Mouse (Mus musculus) T-helper 1 cell (primary cell): Measurements from ENCODE around the gene Cep83.
"Not testable (repeated sequence)": the region's sequence is repeated elsewhere in the genome, so short reads cannot be mapped to it uniquely, and the experiment has no call there.

Experiments
- in situ Hi-C: fragments of 300-600 bp; cut with MboI, MseI; formaldehyde crosslinking; loops from one replicate; pipeline ENCODE4 v1.15.1; 2025; ENCODE audit warnings: high pct_unique_total_duplicates

Cep83 gene

GRCm38 (mm10) chr10:94688420-94689175 lies at the start of gene Cep83:
TSS of gene Cep83 (plus strand) at chr10:94688654.
- in situ Hi-C loops = loop anchor here (5.0 kb wide), 1 partner anchor 269 kb away; no protein-coding TSS in a partner anchor

GRCm38 (mm10) chr10:94639281-94639680 lies 49.2 kb upstream of the Cep83 start:
- in situ Hi-C loops = no loop called here

GRCm38 (mm10) chr10:94640067-94640466 lies 48.4 kb upstream of the Cep83 start:
- in situ Hi-C loops = no loop called here

GRCm38 (mm10) chr10:94664036-94664435 lies 24.4 kb upstream of the Cep83 start:
- in situ Hi-C loops = no loop called here

GRCm38 (mm10) chr10:94664455-94664854 lies 24.0 kb upstream of the Cep83 start:
- in situ Hi-C loops = no loop called here

GRCm38 (mm10) chr10:94668147-94668546 lies 20.3 kb upstream of the Cep83 start:
- in situ Hi-C loops = no loop called here

- in situ Hi-C loops = loop anchor here (5.0 kb wide), 1 partner anchor 269 kb away; no protein-coding TSS in a partner anchor
Measured at GRCm38 (mm10) chr10:94687801-94688419, 544 bp upstream of the Cep83 start.

- in situ Hi-C loops = loop anchor here (5.0 kb wide), 1 partner anchor 268 kb away; no protein-coding TSS in a partner anchor
Measured at GRCm38 (mm10) chr10:94689176-94689510, 689 bp downstream of the Cep83 start.

GRCm38 (mm10) chr10:94690376-94690775 lies 1.9 kb downstream of the Cep83 start:
- in situ Hi-C loops = no loop called here

GRCm38 (mm10) chr10:94692163-94692562 lies 3.7 kb downstream of the Cep83 start:
- in situ Hi-C loops = no loop called here

GRCm38 (mm10) chr10:94705643-94706258 lies 17.3 kb downstream of the Cep83 start:
- in situ Hi-C loops = no loop called here

GRCm38 (mm10) chr10:94706695-94707094 lies 18.2 kb downstream of the Cep83 start:
- in situ Hi-C loops = no loop called here

GRCm38 (mm10) chr10:94709622-94710319 lies 21.3 kb downstream of the Cep83 start:
- in situ Hi-C loops = no loop called here

- in situ Hi-C loops = no loop called here
Measured at GRCm38 (mm10) chr10:94710320-94710695, 21.9 kb downstream of the Cep83 start.

GRCm38 (mm10) chr10:94720300-94720699 lies 31.8 kb downstream of the Cep83 start:
- in situ Hi-C loops = no loop called here

- in situ Hi-C loops = not testable (repeated sequence)
Measured at GRCm38 (mm10) chr10:94728053-94728452, 39.6 kb downstream of the Cep83 start.

- in situ Hi-C loops = loop anchor here (5.0 to 10.0 kb wide), 2 partner anchors 42 to 1054 kb away; no protein-coding TSS in a partner anchor
Measured at GRCm38 (mm10) chr10:94730445-94730844, 42.0 kb downstream of the Cep83 start.

GRCm38 (mm10) chr10:94734829-94735228 lies 46.4 kb downstream of the Cep83 start:
- in situ Hi-C loops = loop anchor here (5.0 to 10.0 kb wide), 2 partner anchors 37 to 1050 kb away; no protein-coding TSS in a partner anchor

GRCm38 (mm10) chr10:94740221-94740620 lies 51.8 kb downstream of the Cep83 start:
- in situ Hi-C loops = no loop called here

GRCm38 (mm10) chr10:94741459-94741858 lies 53.0 kb downstream of the Cep83 start:
- in situ Hi-C loops = no loop called here

- in situ Hi-C loops = no loop called here
Measured at GRCm38 (mm10) chr10:94747011-94747410, 58.6 kb downstream of the Cep83 start.

- in situ Hi-C loops = loop anchor here (5.0 to 10.0 kb wide), 2 partner anchors 39 to 613 kb away; no protein-coding TSS in a partner anchor
Measured at GRCm38 (mm10) chr10:94771496-94771895, 83.0 kb downstream of the Cep83 start.
